ENCODE assay signal across 1 mouse cellular context in the genomic region with DNA sequence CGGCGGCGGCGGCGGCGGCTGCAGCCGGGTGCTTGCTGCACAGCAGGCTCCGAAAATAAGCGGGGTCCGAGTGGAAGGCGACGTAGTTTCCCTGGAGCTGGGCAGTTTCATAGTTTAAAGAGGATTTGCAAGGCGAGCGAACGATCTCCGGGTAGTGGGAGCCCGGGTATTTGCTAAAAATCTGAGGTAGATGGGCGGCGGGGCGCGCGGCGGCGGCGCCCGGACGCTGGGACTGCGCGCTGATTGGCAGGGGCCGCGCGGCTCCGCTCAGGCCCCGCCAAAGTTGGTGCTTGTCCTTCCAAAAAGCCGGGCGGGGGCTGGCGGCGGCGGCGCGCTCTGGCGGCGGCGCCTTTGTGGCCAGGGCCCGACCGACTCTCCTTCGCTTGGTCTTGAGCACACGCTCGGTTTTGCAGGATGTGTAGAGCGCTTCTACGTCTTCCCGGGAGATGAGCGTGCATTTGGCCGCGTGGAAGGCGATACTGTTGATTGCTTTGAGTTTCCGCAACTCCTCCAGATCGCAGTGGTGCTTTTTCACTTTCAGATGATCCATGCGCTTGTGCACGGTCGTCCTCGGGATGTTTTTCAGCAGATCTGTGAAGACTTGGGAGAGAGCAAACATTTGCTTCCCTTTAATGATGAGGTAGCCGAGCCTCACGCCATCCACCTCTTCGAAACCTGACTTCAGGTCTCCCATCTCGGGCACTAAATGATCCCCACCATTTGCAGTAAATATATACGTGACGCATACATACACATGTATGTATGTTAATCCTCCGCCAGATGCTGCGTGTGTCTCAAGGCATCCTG.
TF ChIP-seq lines count a peak whose summit lies in the region.

No protein-coding gene starts in this region.

TF ChIP-seq in MEL, 35 proteins besides CTCF, POLR2A, EP300 and RAD21 (continued from another document):
- TF ChIP-seq MXI1 (IDR thresholded peaks at IDR 0.05; ENCODE audit: low read depth, low read length) (peak; percentile 54), E2F4 (IDR thresholded peaks at IDR 0.05; ENCODE audit: borderline replicate concordance, low read depth, low read length) (peak; percentile 57; the same call in 1 of the 2 replicates), JUND (IDR thresholded peaks at IDR 0.05; ENCODE audit: low read depth, low read length) (no peak), UBTF (IDR thresholded peaks at IDR 0.05; ENCODE audit: borderline replicate concordance, insufficient read depth, low read depth, low read length) (0 out of 2 replicates have a peak, but pooled peaks have one; percentile 50), MAX (IDR thresholded peaks at IDR 0.05; ENCODE audit: low read length) (peak; percentile 23; the same call in 1 of the 2 replicates), TAL1 (IDR thresholded peaks at IDR 0.05; ENCODE audit: low read length) (no peak)
TF ChIP-seq in MEL: peak in this region for 5.
